Mouse (Mus musculus) heart, postnatal 0 days (tissue): Measurements from ENCODE around the gene Pidd1.

Experiments used
- CTCF ChIP-seq: IDR thresholded peaks from 2 replicates; pipeline ENCODE4 v1.5.1; 2016; ENCODE audit warnings: antibody characterized with exemption, control low read depth, low read depth
- EP300 ChIP-seq: IDR thresholded peaks from 2 replicates; pipeline ENCODE4 v1.6.1; 2016; ENCODE audit warnings: antibody characterized with exemption, low read depth

GRCm38 (mm10) chr7:141466607-141467148, 22.9 kb upstream of the Pidd1 start:
- TF ChIP-seq CTCF (no peak), EP300 (no peak)
